Mouse (Mus musculus): ENCODE measurements at regions not wholly inside any gene's neighbourhood (a gene's known extent, or its start where the extent isn't known, plus 50 kb on each side); places are given as distances from the start of the nearest gene placed in this dataset.

GRCm38 (mm10) chr12:26562858-26563257 lies 93.9 kb downstream of the Cmpk2 start:
- no peak overlapping the region for H3K4me2 ChIP-seq (ENCODE audit: low read length)
- H3K4me1 ChIP-seq (replicated peaks; ENCODE audit: control insufficient read depth, insufficient read depth, low read length): no peaks in the 10 kb centered on the region
- WGBS: 85% methylated on average over 6 of the region's 6 CpGs

GRCm38 (mm10) chr12:26559560-26559959 lies 90.6 kb downstream of the Cmpk2 start:
- H3K9me3 ChIP-seq (ENCODE audit: control insufficient read depth, low read length): no peaks in the 10 kb centered on the region
- H3K4me3 ChIP-seq (ENCODE audit: low read depth, low read length): no peak overlapping the region
- no peak overlapping the region for H3K27ac ChIP-seq (ENCODE audit: low read depth)
- ATAC-seq (replicated peaks; ENCODE audit: low FRiP score, low TSS enrichment, low read depth) (no peak), DNase-seq (ENCODE audit: low spot score) (no peak)
- no peaks in the 10 kb centered on the region for H3K27me3 ChIP-seq (replicated peaks; ENCODE audit: control insufficient read depth, insufficient read depth, low read length)
- no peaks in the 10 kb centered on the region for H3K36me3 ChIP-seq (ENCODE audit: control insufficient read depth, insufficient read depth, low read length)
- H3K4me2 ChIP-seq (ENCODE audit: low read length): no peak overlapping the region
- H3K9ac ChIP-seq (ENCODE audit: low read length): no peak overlapping the region
- WGBS: 78% methylated on average over 3 of the region's 3 CpGs
- no peaks in the 10 kb centered on the region for H3K4me1 ChIP-seq (replicated peaks; ENCODE audit: control insufficient read depth, insufficient read depth, low read length)

More at GRCm38 (mm10) chr12:26562858-26563257, 93.9 kb downstream of the Cmpk2 start:
- Histone ChIP-seq H3K4me3 (ENCODE audit: low read depth, low read length) (no peak overlapping the region), H3K9ac (ENCODE audit: low read length) (no peak overlapping the region), H3K27ac (ENCODE audit: low read depth) (no peak overlapping the region), H3K36me3 (ENCODE audit: control insufficient read depth, insufficient read depth, low read length) (no peaks in the 10 kb centered on the region), H3K27me3 (replicated peaks; ENCODE audit: control insufficient read depth, insufficient read depth, low read length) (no peaks in the 10 kb centered on the region), H3K9me3 (ENCODE audit: control insufficient read depth, low read length) (no peaks in the 10 kb centered on the region)
- ATAC-seq (replicated peaks; ENCODE audit: low FRiP score, low TSS enrichment, low read depth) (no peak), DNase-seq (ENCODE audit: low spot score) (no peak)

- no peak overlapping the region for H3K27ac ChIP-seq (ENCODE audit: low read depth)
- no peak overlapping the region for H3K9ac ChIP-seq (ENCODE audit: low read length)
- H3K36me3 ChIP-seq (ENCODE audit: control insufficient read depth, insufficient read depth, low read length): no peaks in the 10 kb centered on the region
- H3K9me3 ChIP-seq (ENCODE audit: control insufficient read depth, low read length): no peaks in the 10 kb centered on the region
- H3K4me2 ChIP-seq (ENCODE audit: low read length): no peak overlapping the region
- no peak for DNase-seq (ENCODE audit: low spot score)
- H3K4me3 ChIP-seq (ENCODE audit: low read depth, low read length): no peak overlapping the region
- no peaks in the 10 kb centered on the region for H3K4me1 ChIP-seq (replicated peaks; ENCODE audit: control insufficient read depth, insufficient read depth, low read length)
- WGBS: 6% methylated on average over 4 of the region's 4 CpGs
- no peak for ATAC-seq (replicated peaks; ENCODE audit: low FRiP score, low TSS enrichment, low read depth)
- H3K27me3 ChIP-seq (replicated peaks; ENCODE audit: control insufficient read depth, insufficient read depth, low read length): no peaks in the 10 kb centered on the region
These were observed 88.4 kb downstream of the Cmpk2 start for GRCm38 (mm10) chr12:26557411-26557810.

GRCm38 (mm10) chr12:26551168-26551926 lies 82.3 kb downstream of the Cmpk2 start:
- DNase-seq (ENCODE audit: low spot score): peak; percentile 41
- no peak for ATAC-seq (replicated peaks; ENCODE audit: low FRiP score, low TSS enrichment, low read depth)
- 44% methylated on average over 10 of the region's 10 CpGs for WGBS

GRCm38 (mm10) chr12:26547466-26547865 lies 78.5 kb downstream of the Cmpk2 start:
- DNase-seq (ENCODE audit: low spot score) (no peak), ATAC-seq (replicated peaks; ENCODE audit: low FRiP score, low TSS enrichment, low read depth) (peak; percentile 68)
- Histone ChIP-seq H3K9me3 (ENCODE audit: control insufficient read depth, low read length) (no peaks in the 10 kb centered on the region), H3K27ac (ENCODE audit: low read depth) (no peak overlapping the region), H3K4me2 (ENCODE audit: low read length) (no peak overlapping the region), H3K4me1 (replicated peaks; ENCODE audit: control insufficient read depth, insufficient read depth, low read length) (peaks cover 8% of the 10 kb centered on the region), H3K9ac (ENCODE audit: low read length) (no peak overlapping the region), H3K36me3 (ENCODE audit: control insufficient read depth, insufficient read depth, low read length) (no peaks in the 10 kb centered on the region), H3K4me3 (ENCODE audit: low read depth, low read length) (no peak overlapping the region), H3K27me3 (replicated peaks; ENCODE audit: control insufficient read depth, insufficient read depth, low read length) (no peaks in the 10 kb centered on the region)
- WGBS: 7% methylated on average over 1 of the region's 1 CpGs

More at GRCm38 (mm10) chr12:26551168-26551926, 82.3 kb downstream of the Cmpk2 start:
- H3K4me3 ChIP-seq (ENCODE audit: low read depth, low read length): no peak overlapping the region
- H3K27me3 ChIP-seq (replicated peaks; ENCODE audit: control insufficient read depth, insufficient read depth, low read length): no peaks in the 10 kb centered on the region
- no peak overlapping the region for H3K9ac ChIP-seq (ENCODE audit: low read length)
- H3K36me3 ChIP-seq (ENCODE audit: control insufficient read depth, insufficient read depth, low read length): no peaks in the 10 kb centered on the region
- H3K4me2 ChIP-seq (ENCODE audit: low read length): no peak overlapping the region
- no peak overlapping the region for H3K27ac ChIP-seq (ENCODE audit: low read depth)
- H3K4me1 ChIP-seq (replicated peaks; ENCODE audit: control insufficient read depth, insufficient read depth, low read length): peaks cover 8% of the 10 kb centered on the region
- H3K9me3 ChIP-seq (ENCODE audit: control insufficient read depth, low read length): no peaks in the 10 kb centered on the region

- 84% methylated on average over 6 of the region's 6 CpGs for WGBS
- H3K27ac ChIP-seq (ENCODE audit: low read depth): no peak overlapping the region
- DNase-seq (ENCODE audit: low spot score) (no peak), ATAC-seq (replicated peaks; ENCODE audit: low FRiP score, low TSS enrichment, low read depth) (no peak)
- H3K27me3 ChIP-seq (replicated peaks; ENCODE audit: control insufficient read depth, insufficient read depth, low read length): no peaks in the 10 kb centered on the region
- H3K4me1 ChIP-seq (replicated peaks; ENCODE audit: control insufficient read depth, insufficient read depth, low read length): peaks cover 8% of the 10 kb centered on the region
- H3K9ac ChIP-seq (ENCODE audit: low read length): no peak overlapping the region
- no peaks in the 10 kb centered on the region for H3K36me3 ChIP-seq (ENCODE audit: control insufficient read depth, insufficient read depth, low read length)
- no peaks in the 10 kb centered on the region for H3K9me3 ChIP-seq (ENCODE audit: control insufficient read depth, low read length)
- no peak overlapping the region for H3K4me3 ChIP-seq (ENCODE audit: low read depth, low read length)
- H3K4me2 ChIP-seq (ENCODE audit: low read length): no peak overlapping the region
These were observed 77.4 kb downstream of the Cmpk2 start for GRCm38 (mm10) chr12:26546361-26546760.

GRCm38 (mm10) chr12:26543463-26543862 lies 74.5 kb downstream of the Cmpk2 start:
- Histone ChIP-seq H3K9ac (ENCODE audit: low read length) (no peak overlapping the region), H3K27me3 (replicated peaks; ENCODE audit: control insufficient read depth, insufficient read depth, low read length) (no peaks in the 10 kb centered on the region), H3K4me1 (replicated peaks; ENCODE audit: control insufficient read depth, insufficient read depth, low read length) (peaks cover 8% of the 10 kb centered on the region), H3K9me3 (ENCODE audit: control insufficient read depth, low read length) (no peaks in the 10 kb centered on the region), H3K4me3 (ENCODE audit: low read depth, low read length) (no peak overlapping the region), H3K27ac (ENCODE audit: low read depth) (no peak overlapping the region), H3K36me3 (ENCODE audit: control insufficient read depth, insufficient read depth, low read length) (no peaks in the 10 kb centered on the region), H3K4me2 (ENCODE audit: low read length) (no peak overlapping the region)
- DNase-seq (ENCODE audit: low spot score) (no peak), ATAC-seq (replicated peaks; ENCODE audit: low FRiP score, low TSS enrichment, low read depth) (no peak)
- WGBS: 86% methylated on average over 1 of the region's 1 CpGs

GRCm38 (mm10) chr12:26542451-26542850 lies 73.4 kb downstream of the Cmpk2 start:
- Histone ChIP-seq H3K9ac (ENCODE audit: low read length) (no peak overlapping the region), H3K36me3 (ENCODE audit: control insufficient read depth, insufficient read depth, low read length) (no peaks in the 10 kb centered on the region), H3K4me3 (ENCODE audit: low read depth, low read length) (no peak overlapping the region), H3K27ac (ENCODE audit: low read depth) (no peak overlapping the region), H3K4me2 (ENCODE audit: low read length) (no peak overlapping the region), H3K9me3 (ENCODE audit: control insufficient read depth, low read length) (no peaks in the 10 kb centered on the region), H3K27me3 (replicated peaks; ENCODE audit: control insufficient read depth, insufficient read depth, low read length) (no peaks in the 10 kb centered on the region), H3K4me1 (replicated peaks; ENCODE audit: control insufficient read depth, insufficient read depth, low read length) (peaks cover 7% of the 10 kb centered on the region)
- no peak for DNase-seq (ENCODE audit: low spot score)
- 51% methylated on average over 2 of the region's 2 CpGs for WGBS
- ATAC-seq (replicated peaks; ENCODE audit: low FRiP score, low TSS enrichment, low read depth): no peak

GRCm38 (mm10) chr12:26535261-26535890 lies 66.4 kb downstream of the Cmpk2 start:
- H3K27ac ChIP-seq (ENCODE audit: low read depth): no peak overlapping the region
- DNase-seq (ENCODE audit: low spot score) (no peak), ATAC-seq (replicated peaks; ENCODE audit: low FRiP score, low TSS enrichment, low read depth) (no peak)
- no peak overlapping the region for H3K9ac ChIP-seq (ENCODE audit: low read length)
- no peaks in the 10 kb centered on the region for H3K27me3 ChIP-seq (replicated peaks; ENCODE audit: control insufficient read depth, insufficient read depth, low read length)
- no peaks in the 10 kb centered on the region for H3K9me3 ChIP-seq (ENCODE audit: control insufficient read depth, low read length)
- peaks cover 10% of the 10 kb centered on the region for H3K4me1 ChIP-seq (replicated peaks; ENCODE audit: control insufficient read depth, insufficient read depth, low read length)
- H3K36me3 ChIP-seq (ENCODE audit: control insufficient read depth, insufficient read depth, low read length): no peaks in the 10 kb centered on the region
- 61% methylated on average over 9 of the region's 9 CpGs for WGBS
- no peak overlapping the region for H3K4me3 ChIP-seq (ENCODE audit: low read depth, low read length)
- no peak overlapping the region for H3K4me2 ChIP-seq (ENCODE audit: low read length)
